8 mouse cellular contexts compared by ENCODE assay signal in genomic region chr3:95229781-95230494, GRCm38 (mm10). TPM values are rescaled to one million over a fixed set of nuclear protein-coding genes. Genes with fewer than 3 reads are reported as not detected.
DNase-seq lines count a peak whose midpoint lies in the region; ATAC-seq lines count a peak whose summit lies in the region.

No protein-coding gene starts in this region.

- H3K4me3 ChIP-seq in erythroblast, embryonic 14.5 days (replicated peaks), result peak overlapping the region; percentile 82
- H3K4me3 ChIP-seq in limb, embryonic 13.5 days, result peak overlapping the region; percentile 85
- peak overlapping the region; percentile 91 for H3K4me3 ChIP-seq in midbrain, embryonic 13.5 days (replicated peaks)

- peak; percentile 68 for DNase-seq in heart, adult 8-10 months (ENCODE audit: low spot score)
- DNase-seq in kidney, adult 8-10 months, result peak; percentile 64 to 70
- DNase-seq in splenic B cell, adult 2 months (ENCODE audit: low read depth, low spot score), result peak; percentile 51

- H3K9ac ChIP-seq in limb, embryonic 13.5 days, result peak overlapping the region; percentile 91
- H3K9ac ChIP-seq in midbrain, embryonic 13.5 days (replicated peaks), result peak overlapping the region; percentile 94

- peak overlapping the region; percentile 96 for H3K27ac ChIP-seq in limb, embryonic 13.5 days
- H3K27ac ChIP-seq in midbrain, embryonic 13.5 days, result peak overlapping the region; percentile 97

- peak overlapping the region; percentile 93 for H3K4me2 ChIP-seq in limb, embryonic 13.5 days (replicated peaks)
- H3K4me2 ChIP-seq in midbrain, embryonic 13.5 days (replicated peaks), result peak overlapping the region; percentile 89

- H3K27me3 ChIP-seq in erythroblast, embryonic 14.5 days (ENCODE audit: control insufficient read depth), result no peaks in the 10 kb centered on the region
- H3K27me3 ChIP-seq in limb, embryonic 13.5 days, result no peaks in the 10 kb centered on the region
- no peaks in the 10 kb centered on the region for H3K27me3 ChIP-seq in midbrain, embryonic 13.5 days
- no peaks in the 10 kb centered on the region for H3K27me3 ChIP-seq in splenic B cell, adult 2 months (ENCODE audit: control insufficient read depth, insufficient read depth, low read length, poor library complexity, severe bottlenecking)

- H3K36me3 ChIP-seq in erythroblast, embryonic 14.5 days (ENCODE audit: control insufficient read depth), result peaks cover 50% of the 10 kb centered on the region
- H3K36me3 ChIP-seq in limb, embryonic 13.5 days, result peaks cover 50% of the 10 kb centered on the region
- peaks cover 45% of the 10 kb centered on the region for H3K36me3 ChIP-seq in midbrain, embryonic 13.5 days
- peaks cover 15% of the 10 kb centered on the region for H3K36me3 ChIP-seq in splenic B cell, adult 2 months (ENCODE audit: control insufficient read depth, insufficient read depth, low read length, poor library complexity, severe bottlenecking)

- no peak for ATAC-seq in erythroblast, adult 5-6 weeks (replicated peaks; ENCODE audit: low FRiP score, poor library complexity, severe bottlenecking)
- peak; percentile 15; the same call in 1 of the 2 replicates for ATAC-seq in common myeloid progenitor, adult 5-6 weeks (replicated peaks; ENCODE audit: low read depth, poor library complexity, severe bottlenecking)
- no peak for ATAC-seq in limb, embryonic 13.5 days (ENCODE audit: low FRiP score, low read depth)
- ATAC-seq in midbrain, embryonic 13.5 days, result peak; percentile 12; the same call in 1 of the 2 replicates

- WGBS in limb, embryonic 13.5 days, result 2% methylated on average over 13 of the region's 13 CpGs
- 1% methylated on average over 13 of the region's 13 CpGs for WGBS in midbrain, embryonic 13.5 days

- H3K9me3 ChIP-seq in erythroblast, embryonic 14.5 days (ENCODE audit: control insufficient read depth, low read length), result no peaks in the 10 kb centered on the region
- H3K9me3 ChIP-seq in limb, embryonic 13.5 days, result no peaks in the 10 kb centered on the region
- no peaks in the 10 kb centered on the region for H3K9me3 ChIP-seq in midbrain, embryonic 13.5 days

- peaks cover 65% of the 10 kb centered on the region for H3K4me1 ChIP-seq in erythroblast, embryonic 14.5 days (ENCODE audit: control insufficient read depth)
- peaks cover 37% of the 10 kb centered on the region for H3K4me1 ChIP-seq in limb, embryonic 13.5 days
- H3K4me1 ChIP-seq in midbrain, embryonic 13.5 days (replicated peaks), result peaks cover 53% of the 10 kb centered on the region

RNA-seq across cellular contexts. Expression of gene Cdc42se1, which starts 1.4 kb away (rescaled TPM):
- polyA plus RNA-seq in erythroblast, embryonic 14.5 days (2012), result 6.8 and 8.0 TPM in 2 replicates
- total RNA-seq in erythroblast, adult 5-6 weeks (2015; ENCODE audit: low replicate concordance), result 35.9 and 53.4 TPM in 2 replicates
- 12.8 and 21.5 TPM in 2 replicates for total RNA-seq in erythroblast, adult 5-6 weeks (2017; ENCODE audit: low replicate concordance)
- 55.4 and 57.6 TPM in 2 replicates for total RNA-seq in common myeloid progenitor, adult 5-6 weeks (2017)
- 10 to 100 TPM; 17.0 to 22.8 (median 20.4) TPM for total RNA-seq in heart, adult 8-10 months (2022)
- polyA plus RNA-seq in limb, embryonic 13.5 days (2015; fragmentation: Nextera tagmentation; extraction: Ambion mirVana), result 77.1 and 82.7 TPM in 2 replicates
- 66.8 and 68.4 TPM in 2 replicates for polyA plus RNA-seq in midbrain, embryonic 13.5 days (2015; fragmentation: Nextera tagmentation; extraction: Ambion mirVana)

RNA-seq across cellular contexts. Expression of gene Mllt11, which starts 2.0 kb away (rescaled TPM):
- 0.09 TPM in 2 replicates for polyA plus RNA-seq in erythroblast, embryonic 14.5 days (2012)
- 3.1 TPM in 1 of 2 replicates, not detected in the other for total RNA-seq in erythroblast, adult 5-6 weeks (2015; ENCODE audit: low replicate concordance)
- 0.14 TPM in 1 of 2 replicates, not detected in the other for total RNA-seq in erythroblast, adult 5-6 weeks (2017; ENCODE audit: low replicate concordance)
- total RNA-seq in common myeloid progenitor, adult 5-6 weeks (2017), result 7.9 and 9.2 TPM in 2 replicates
- 10 to 100 TPM in 2 of 4 experiments, 1 to 10 TPM in 2; 5.5 to 11.3 (median 9.5) TPM for total RNA-seq in heart, adult 8-10 months (2022)
- 15.1 and 17.1 TPM in 2 replicates for polyA plus RNA-seq in limb, embryonic 13.5 days (2015; fragmentation: Nextera tagmentation; extraction: Ambion mirVana)
- polyA plus RNA-seq in midbrain, embryonic 13.5 days (2015; fragmentation: Nextera tagmentation; extraction: Ambion mirVana), result 253 and 276 TPM in 2 replicates

RNA-seq across cellular contexts. Expression of gene Gm128, which starts 11.5 kb away (rescaled TPM):
- polyA plus RNA-seq in erythroblast, embryonic 14.5 days (2012), result not detected in 2 replicates
- not detected in 2 replicates for total RNA-seq in erythroblast, adult 5-6 weeks (2015; ENCODE audit: low replicate concordance)
- not detected in 2 replicates for total RNA-seq in erythroblast, adult 5-6 weeks (2017; ENCODE audit: low replicate concordance)
- 0.64 and 0.82 TPM in 2 replicates for total RNA-seq in common myeloid progenitor, adult 5-6 weeks (2017)
- not detected for total RNA-seq in heart, adult 8-10 months (2022)
- 0.73 and 0.88 TPM in 2 replicates for polyA plus RNA-seq in limb, embryonic 13.5 days (2015; fragmentation: Nextera tagmentation; extraction: Ambion mirVana)
- 0.23 and 0.26 TPM in 2 replicates for polyA plus RNA-seq in midbrain, embryonic 13.5 days (2015; fragmentation: Nextera tagmentation; extraction: Ambion mirVana)

RNA-seq across cellular contexts. Expression of gene Gabpb2, which starts 12.2 kb away (rescaled TPM):
- polyA plus RNA-seq in erythroblast, embryonic 14.5 days (2012), result 0.29 and 0.30 TPM in 2 replicates
- 12.5 and 16.1 TPM in 2 replicates for total RNA-seq in erythroblast, adult 5-6 weeks (2015; ENCODE audit: low replicate concordance)
- total RNA-seq in erythroblast, adult 5-6 weeks (2017; ENCODE audit: low replicate concordance), result 38.1 and 40.8 TPM in 2 replicates
- total RNA-seq in common myeloid progenitor, adult 5-6 weeks (2017), result 50.1 and 53.9 TPM in 2 replicates
- 10 to 100 TPM; 12.2 to 13.9 (median 13.2) TPM for total RNA-seq in heart, adult 8-10 months (2022)
- polyA plus RNA-seq in limb, embryonic 13.5 days (2015; fragmentation: Nextera tagmentation; extraction: Ambion mirVana), result 11.5 and 12.5 TPM in 2 replicates
- 5.5 and 5.7 TPM in 2 replicates for polyA plus RNA-seq in midbrain, embryonic 13.5 days (2015; fragmentation: Nextera tagmentation; extraction: Ambion mirVana)

RNA-seq across cellular contexts. Expression of gene Bnipl, which starts 21.1 kb away (rescaled TPM):
- not detected in 2 replicates for polyA plus RNA-seq in erythroblast, embryonic 14.5 days (2012)
- total RNA-seq in erythroblast, adult 5-6 weeks (2015; ENCODE audit: low replicate concordance), result not detected in 2 replicates
- total RNA-seq in erythroblast, adult 5-6 weeks (2017; ENCODE audit: low replicate concordance), result 0.68 TPM in 1 of 2 replicates, not detected in the other
- total RNA-seq in common myeloid progenitor, adult 5-6 weeks (2017), result not detected in 2 replicates
- not detected for total RNA-seq in heart, adult 8-10 months (2022)
- 2.2 and 2.5 TPM in 2 replicates for polyA plus RNA-seq in limb, embryonic 13.5 days (2015; fragmentation: Nextera tagmentation; extraction: Ambion mirVana)
- 0.17 TPM in 1 of 2 replicates, not detected in the other for polyA plus RNA-seq in midbrain, embryonic 13.5 days (2015; fragmentation: Nextera tagmentation; extraction: Ambion mirVana)

Comparison
In these comparisons a context has a peak if more than half of its experiments do, and no peak if none do; other contexts are left out.
1. ATAC-seq: peak in common myeloid progenitor, adult 5-6 weeks (single experiment) and midbrain, embryonic 13.5 days (single experiment); none in erythroblast, adult 5-6 weeks (single experiment) and limb, embryonic 13.5 days (single experiment).
2. Peak in every context shown above with its lines, with median percentiles within 50 percentile points of each other: H3K4me3 ChIP-seq and DNase-seq.